Mouse (Mus musculus): ENCODE data around the gene AI597479.

DNA sequence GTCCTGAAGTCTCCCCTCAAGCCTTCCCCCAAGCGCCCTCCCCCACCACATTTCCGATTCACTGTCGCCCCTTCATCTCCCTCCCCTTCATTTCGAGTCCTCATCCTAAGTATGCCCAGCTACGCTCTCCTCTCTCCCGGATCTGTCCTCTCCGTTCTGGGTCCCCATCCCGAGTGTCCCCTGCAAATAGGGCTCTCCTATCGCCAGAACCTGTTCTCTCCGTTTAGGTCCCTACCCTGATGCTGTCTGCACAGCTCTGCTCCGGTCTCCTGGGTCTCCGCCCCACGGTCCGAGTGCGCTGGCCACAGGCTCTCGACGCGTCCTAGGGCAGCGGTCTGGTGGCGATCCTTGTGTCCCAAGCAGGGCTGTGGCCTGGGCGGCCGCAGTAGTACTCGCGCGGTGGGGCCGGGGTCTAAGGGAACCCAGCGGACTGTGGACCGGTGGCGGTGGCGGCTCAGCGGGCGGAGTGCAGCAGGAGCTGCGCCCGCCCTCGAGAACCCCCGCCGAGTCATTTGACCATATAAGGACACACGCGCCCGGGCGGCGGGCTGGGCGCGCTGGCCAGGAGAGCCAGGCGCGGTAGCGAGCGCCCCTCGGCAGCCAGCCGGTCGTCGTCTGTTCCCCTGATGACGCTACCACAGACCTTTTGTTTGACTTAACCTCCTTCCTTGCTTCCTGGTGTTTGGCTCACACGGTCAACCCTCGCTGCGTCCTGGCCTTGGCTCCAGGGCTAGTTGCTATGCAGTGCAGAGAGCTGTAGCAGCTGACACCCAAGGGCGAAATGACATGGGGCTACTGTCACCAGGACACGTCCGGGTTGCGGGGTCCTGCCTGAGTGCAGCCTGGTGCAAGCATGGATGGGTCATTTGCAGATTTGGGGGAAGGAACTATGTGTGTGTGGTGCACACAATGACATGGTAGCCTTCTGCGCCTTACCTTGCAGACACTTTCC is 65.2 kb downstream of the AI597479 start:
- TF ChIP-seq POLR2A (IDR thresholded peaks at IDR 0.05; ENCODE audit: low read depth, low read length) (no peak), CTCF (IDR thresholded peaks at IDR 0.05; ENCODE audit: extremely low read depth, insufficient read depth, insufficient read length, insufficient replicate concordance) (no peak)
